Mouse (Mus musculus): ENCODE measurements around the gene Hoxb7. TPM values are rescaled to one million over a fixed set of nuclear protein-coding genes. Genes with fewer than 3 reads are reported as not detected.

Gene Hoxb7
- polyA plus RNA-seq, 1 experiment from 2014 or later: 2.2 TPM

GRCm38 (mm10) chr11:96290705-96291355, 4.4 kb downstream of the Hoxb7 start:
- Histone ChIP-seq H3K4me2 (ENCODE audit: low read depth, low read length) (no peak overlapping the region), H3K27me3 (ENCODE audit: control insufficient read depth, insufficient read depth, low read depth, low read length) (peaks cover 82% of the 10 kb centered on the region), H3K4me1 (replicated peaks; ENCODE audit: control insufficient read depth, insufficient read depth, low read length) (peaks cover 3% of the 10 kb centered on the region; the same call in 1 of the 2 replicates), H3K9me3 (ENCODE audit: control insufficient read depth, low read length) (no peaks in the 10 kb centered on the region), H3K36me3 (ENCODE audit: control insufficient read depth, insufficient read depth, low read length) (no peaks in the 10 kb centered on the region), H3K27ac (ENCODE audit: low read length) (no peak overlapping the region), H3K4me3 (ENCODE audit: low read length) (no peak overlapping the region), H3K9ac (ENCODE audit: low read length) (no peak overlapping the region)
- 41% methylated on average over 17 of the region's 17 CpGs for WGBS
- no peak for ATAC-seq (ENCODE audit: low read depth)

- no peak for ATAC-seq (ENCODE audit: low read depth)
- Histone ChIP-seq H3K27ac (ENCODE audit: low read length) (no peak within 1 kb of the TSS), H3K4me2 (ENCODE audit: low read depth, low read length) (no peak within 1 kb of the TSS), H3K27me3 (ENCODE audit: control insufficient read depth, insufficient read depth, low read depth, low read length) (peaks cover 84% of the 10 kb centered on the region), H3K4me1 (replicated peaks; ENCODE audit: control insufficient read depth, insufficient read depth, low read length) (peaks cover 3% of the 10 kb centered on the region; the same call in 1 of the 2 replicates), H3K36me3 (ENCODE audit: control insufficient read depth, insufficient read depth, low read length) (no peaks in the 10 kb centered on the region), H3K4me3 (ENCODE audit: low read length) (peak within 1 kb of the TSS; percentile 4; the same call in 1 of the 2 replicates), H3K9ac (ENCODE audit: low read length) (no peak within 1 kb of the TSS), H3K9me3 (ENCODE audit: control insufficient read depth, low read length) (no peaks in the 10 kb centered on the region)
- 10% methylated on average over 22 of the region's 22 CpGs for WGBS
These were observed 5.5 kb downstream of the Hoxb7 start, which contains the start of gene Hoxb6 for GRCm38 (mm10) chr11:96291681-96292564. Hoxb6 (plus strand) TSS chr11:96292476.

GRCm38 (mm10) chr11:96292565-96293301, 6.3 kb downstream of the Hoxb7 start:
- no peaks in the 10 kb centered on the region for H3K36me3 ChIP-seq (ENCODE audit: control insufficient read depth, insufficient read depth, low read length)
- no peak overlapping the region for H3K9ac ChIP-seq (ENCODE audit: low read length)
- no peak overlapping the region for H3K27ac ChIP-seq (ENCODE audit: low read length)
- ATAC-seq (ENCODE audit: low read depth): no peak
- H3K4me3 ChIP-seq (ENCODE audit: low read length): peak overlapping the region; percentile 4; the same call in 1 of the 2 replicates
- 22% methylated on average over 12 of the region's 12 CpGs for WGBS
- peaks cover 83% of the 10 kb centered on the region for H3K27me3 ChIP-seq (ENCODE audit: control insufficient read depth, insufficient read depth, low read depth, low read length)
- no peaks in the 10 kb centered on the region for H3K9me3 ChIP-seq (ENCODE audit: control insufficient read depth, low read length)
- H3K4me2 ChIP-seq (ENCODE audit: low read depth, low read length): no peak overlapping the region
- H3K4me1 ChIP-seq (replicated peaks; ENCODE audit: control insufficient read depth, insufficient read depth, low read length): peaks cover 3% of the 10 kb centered on the region; the same call in 1 of the 2 replicates

GRCm38 (mm10) chr11:96293302-96293921, 7.0 kb downstream of the Hoxb7 start:
- Histone ChIP-seq H3K27ac (ENCODE audit: low read length) (no peak overlapping the region), H3K4me3 (ENCODE audit: low read length) (no peak overlapping the region), H3K36me3 (ENCODE audit: control insufficient read depth, insufficient read depth, low read length) (no peaks in the 10 kb centered on the region), H3K9ac (ENCODE audit: low read length) (no peak overlapping the region), H3K27me3 (ENCODE audit: control insufficient read depth, insufficient read depth, low read depth, low read length) (peaks cover 79% of the 10 kb centered on the region), H3K4me1 (replicated peaks; ENCODE audit: control insufficient read depth, insufficient read depth, low read length) (peaks cover 3% of the 10 kb centered on the region; the same call in 1 of the 2 replicates), H3K4me2 (ENCODE audit: low read depth, low read length) (no peak overlapping the region), H3K9me3 (ENCODE audit: control insufficient read depth, low read length) (no peaks in the 10 kb centered on the region)
- WGBS: 26% methylated on average over 22 of the region's 22 CpGs
- no peak for ATAC-seq (ENCODE audit: low read depth)

- H3K4me2 ChIP-seq (ENCODE audit: low read depth, low read length): peak overlapping the region; percentile 49
- H3K27me3 ChIP-seq (ENCODE audit: control insufficient read depth, insufficient read depth, low read depth, low read length): peaks cover 76% of the 10 kb centered on the region
These were observed 8.0 kb downstream of the Hoxb7 start for GRCm38 (mm10) chr11:96294245-96295091.

DNA sequence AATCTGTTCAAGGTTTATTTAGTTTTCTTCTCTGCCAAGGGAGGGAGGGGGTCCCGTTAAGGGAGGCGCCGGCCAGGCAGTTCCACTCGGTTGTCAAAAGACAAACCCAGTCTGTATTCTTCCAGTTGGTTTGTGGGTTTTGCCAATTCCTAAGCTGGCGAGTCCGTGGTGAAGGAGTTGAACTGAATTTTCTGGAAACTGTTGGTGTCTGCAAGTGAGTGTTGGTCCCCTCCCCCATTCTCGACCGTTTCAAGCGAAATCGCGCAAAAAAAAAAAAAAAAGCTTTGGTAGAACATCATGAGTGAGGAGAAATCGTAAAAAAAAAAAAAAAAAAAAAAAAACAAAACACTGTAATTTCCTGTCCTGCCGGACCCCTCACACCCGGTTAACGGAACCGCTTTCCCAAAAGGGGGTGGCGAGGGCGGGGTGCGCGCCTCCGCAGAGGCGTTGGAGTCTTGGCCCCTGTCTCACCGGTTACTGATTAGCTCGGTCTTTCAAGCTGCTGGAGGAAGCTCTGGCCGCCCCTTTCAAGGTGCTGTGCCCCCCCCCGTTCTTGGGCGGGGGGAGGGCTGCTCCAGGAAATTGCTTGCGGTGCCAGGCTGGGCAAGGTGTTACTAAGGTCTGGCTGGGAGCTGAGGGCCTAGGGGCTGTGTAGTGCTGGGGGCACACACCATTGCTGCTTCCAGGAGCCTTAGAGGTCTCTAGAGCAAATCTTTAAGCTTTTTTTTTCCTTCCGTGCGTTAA, 8.8 kb downstream of the Hoxb7 start:
- Histone ChIP-seq H3K4me1 (replicated peaks; ENCODE audit: control insufficient read depth, insufficient read depth, low read length) (peaks cover 5% of the 10 kb centered on the region; the same call in 1 of the 2 replicates), H3K36me3 (ENCODE audit: control insufficient read depth, insufficient read depth, low read length) (no peaks in the 10 kb centered on the region), H3K9ac (ENCODE audit: low read length) (no peak overlapping the region), H3K27me3 (ENCODE audit: control insufficient read depth, insufficient read depth, low read depth, low read length) (peaks cover 76% of the 10 kb centered on the region), H3K4me2 (ENCODE audit: low read depth, low read length) (peak overlapping the region; percentile 49), H3K27ac (ENCODE audit: low read length) (no peak overlapping the region), H3K9me3 (ENCODE audit: control insufficient read depth, low read length) (no peaks in the 10 kb centered on the region), H3K4me3 (ENCODE audit: low read length) (peak overlapping the region; percentile 32)
- no peak; the same call in 1 of the 2 replicates for ATAC-seq (ENCODE audit: low read depth)
- 2% methylated on average over 30 of the region's 30 CpGs for WGBS

More at GRCm38 (mm10) chr11:96294245-96295091, 8.0 kb downstream of the Hoxb7 start:
- Histone ChIP-seq H3K9ac (ENCODE audit: low read length) (no peak overlapping the region), H3K36me3 (ENCODE audit: control insufficient read depth, insufficient read depth, low read length) (no peaks in the 10 kb centered on the region), H3K27ac (ENCODE audit: low read length) (no peak overlapping the region), H3K9me3 (ENCODE audit: control insufficient read depth, low read length) (no peaks in the 10 kb centered on the region), H3K4me3 (ENCODE audit: low read length) (peak overlapping the region; percentile 32), H3K4me1 (replicated peaks; ENCODE audit: control insufficient read depth, insufficient read depth, low read length) (peaks cover 3% of the 10 kb centered on the region; the same call in 1 of the 2 replicates)
- ATAC-seq (ENCODE audit: low read depth): peak; percentile 55; the same call in 1 of the 2 replicates
- WGBS: 2% methylated on average over 32 of the region's 32 CpGs

GRCm38 (mm10) chr11:96296997-96297396, 10.6 kb downstream of the Hoxb7 start:
- H3K9me3 ChIP-seq (ENCODE audit: control insufficient read depth, low read length): no peaks in the 10 kb centered on the region

More at GRCm38 (mm10) chr11:96296997-96297396, 10.6 kb downstream of the Hoxb7 start:
- no peak overlapping the region for H3K4me2 ChIP-seq (ENCODE audit: low read depth, low read length)
- peaks cover 82% of the 10 kb centered on the region for H3K27me3 ChIP-seq (ENCODE audit: control insufficient read depth, insufficient read depth, low read depth, low read length)
- ATAC-seq (ENCODE audit: low read depth): no peak
- no peak overlapping the region for H3K4me3 ChIP-seq (ENCODE audit: low read length)
- WGBS: 27% methylated on average over 2 of the region's 2 CpGs
- H3K4me1 ChIP-seq (replicated peaks; ENCODE audit: control insufficient read depth, insufficient read depth, low read length): peaks cover 10% of the 10 kb centered on the region; the same call in 1 of the 2 replicates
- no peaks in the 10 kb centered on the region for H3K36me3 ChIP-seq (ENCODE audit: control insufficient read depth, insufficient read depth, low read length)
- H3K27ac ChIP-seq (ENCODE audit: low read length): no peak overlapping the region
- no peak overlapping the region for H3K9ac ChIP-seq (ENCODE audit: low read length)

Data from lung, embryonic 16.5 days (tissue).